Mouse (Mus musculus) gonadal fat pad, adult 2 months (tissue): ENCODE results near the gene Pkd1l3. TPM values are rescaled to one million over a fixed set of nuclear protein-coding genes. Genes with fewer than 3 reads are reported as not detected.

Experiments used
- DNase-seq: peaks from one replicate; pipeline ENCODE4 v3.0.0-alpha.2; 2012; ENCODE audit warnings: low read depth
- polyA plus RNA-seq: library from polyadenylated mRNA; depleted of rRNA; stranded (reverse); fragments of >200 nt; gene quantifications from 2 replicates; pipeline ENCODE4 v1.2.3, GENCODE M21; 2012

The Pkd1l3 gene
- polyA plus RNA-seq, 1 experiment: 0.26 TPM

DNA sequence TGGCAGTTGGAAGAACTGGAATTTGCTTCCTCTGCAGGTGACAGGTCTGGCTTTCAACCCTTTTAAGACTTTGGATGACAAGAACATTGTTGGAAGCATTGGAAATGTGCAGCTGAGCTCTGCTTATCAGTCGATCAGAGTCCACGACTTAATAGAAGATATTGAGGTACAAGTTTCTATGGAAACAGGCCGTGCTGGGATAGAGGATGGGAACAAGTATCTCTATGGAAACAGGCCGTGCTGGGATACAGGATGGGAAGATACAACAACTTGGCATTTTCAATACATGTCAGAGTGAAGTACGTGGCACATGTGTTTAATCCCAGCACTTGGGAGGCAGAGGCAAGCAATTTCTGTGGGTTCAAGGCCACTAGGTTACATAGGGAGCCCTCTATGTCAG lies 18.2 kb downstream of the Pkd1l3 start:
- no peak for DNase-seq

DNA sequence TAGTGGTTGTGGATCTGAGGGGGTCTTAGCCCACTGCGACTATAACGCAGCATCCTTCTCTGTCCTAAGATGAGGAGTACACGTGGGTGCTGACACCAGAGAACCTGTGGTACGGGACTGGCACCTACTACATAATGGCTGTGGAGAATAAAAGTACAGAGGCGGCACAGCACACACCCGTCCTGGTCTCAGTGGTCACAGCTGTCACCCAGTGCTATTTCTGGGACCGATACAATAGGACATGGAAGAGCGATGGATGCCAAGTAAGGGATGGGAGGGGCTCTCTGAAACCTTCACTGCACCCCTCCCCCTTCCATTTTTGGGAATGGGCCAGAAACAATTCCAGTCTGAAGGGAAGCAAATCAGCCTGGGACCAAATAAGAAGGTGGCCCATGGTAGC lies 20.8 kb downstream of the Pkd1l3 start:
- no peak for DNase-seq

DNA sequence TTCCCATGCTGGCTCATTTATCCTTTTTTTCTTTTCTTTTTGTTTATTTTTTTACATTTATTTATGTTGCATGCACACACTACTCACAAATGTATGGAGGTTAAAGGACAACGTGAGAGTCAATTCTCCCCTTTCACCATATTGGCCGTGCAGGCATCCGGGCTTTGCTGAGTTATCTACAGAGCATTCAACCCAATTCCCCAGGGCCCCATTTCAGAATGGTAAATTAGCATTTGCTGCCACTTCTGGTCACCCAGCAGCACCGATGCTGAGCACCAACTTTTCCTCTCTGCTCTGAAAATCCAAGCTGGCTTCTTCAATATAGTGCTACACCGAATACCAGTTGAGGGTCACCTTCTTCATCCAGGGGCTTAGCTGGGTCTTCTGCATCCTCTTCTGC lies 24.5 kb downstream of the Pkd1l3 start:
- DNase-seq: no peak

DNA sequence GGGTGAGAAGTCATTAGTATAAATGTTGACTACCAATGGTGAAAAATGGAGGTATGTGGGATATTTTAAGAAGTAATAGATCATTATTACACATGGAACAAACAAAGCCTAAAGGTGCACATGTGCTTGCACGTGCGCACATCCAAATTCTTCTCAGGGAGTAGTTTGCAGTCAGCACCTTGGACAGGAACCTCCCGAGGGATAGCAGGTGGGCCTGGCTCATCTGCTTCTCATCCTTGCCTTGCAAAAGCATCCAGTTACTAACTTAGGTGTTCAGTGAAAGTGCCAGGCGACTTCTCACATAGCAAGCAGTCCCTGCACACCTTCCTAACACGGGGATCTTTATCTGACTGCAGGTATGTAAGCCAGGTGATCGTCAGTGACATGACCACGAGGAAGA lies 26.1 kb downstream of the Pkd1l3 start:
- DNase-seq: no peak

DNA sequence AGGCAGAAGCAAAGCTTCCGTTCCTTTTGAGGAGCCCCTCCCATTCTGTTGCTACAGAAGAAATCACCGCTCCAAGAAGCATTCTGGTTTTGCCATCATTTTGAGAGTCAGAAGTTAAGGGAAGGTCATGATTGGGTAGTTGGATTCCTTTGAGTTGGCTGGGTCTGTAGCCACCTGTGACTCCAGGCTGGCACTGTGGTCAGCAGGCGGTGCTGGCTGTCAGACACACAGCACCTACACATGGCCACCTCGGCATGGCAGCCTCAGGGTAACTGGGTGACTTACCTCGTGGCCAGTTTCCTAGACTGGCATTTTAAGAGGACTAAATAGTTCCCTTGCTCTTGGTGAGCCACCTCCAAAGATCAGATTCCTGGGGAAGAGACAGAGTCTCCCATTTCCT lies 26.9 kb downstream of the Pkd1l3 start:
- no peak for DNase-seq

DNA sequence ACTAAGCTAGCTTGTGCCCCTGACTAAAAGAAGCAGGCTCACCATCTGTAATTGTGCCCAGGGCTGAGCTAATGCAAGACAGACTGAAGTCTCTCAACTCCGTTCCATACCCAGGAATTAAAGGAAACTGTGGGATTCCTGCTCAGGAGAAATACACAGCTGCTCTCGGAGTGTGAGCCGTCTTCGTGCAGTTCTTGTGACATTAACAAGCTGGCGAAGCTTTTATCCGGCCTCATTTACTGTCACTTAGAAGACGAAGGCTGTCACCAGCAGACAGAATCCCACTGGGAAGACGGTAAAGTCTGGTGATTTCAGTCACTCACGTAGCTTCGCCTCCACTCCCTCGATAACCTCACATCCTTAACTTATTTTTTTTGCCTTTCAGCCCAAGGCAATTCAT lies 33.0 kb downstream of the Pkd1l3 start:
- no peak for DNase-seq

DNA sequence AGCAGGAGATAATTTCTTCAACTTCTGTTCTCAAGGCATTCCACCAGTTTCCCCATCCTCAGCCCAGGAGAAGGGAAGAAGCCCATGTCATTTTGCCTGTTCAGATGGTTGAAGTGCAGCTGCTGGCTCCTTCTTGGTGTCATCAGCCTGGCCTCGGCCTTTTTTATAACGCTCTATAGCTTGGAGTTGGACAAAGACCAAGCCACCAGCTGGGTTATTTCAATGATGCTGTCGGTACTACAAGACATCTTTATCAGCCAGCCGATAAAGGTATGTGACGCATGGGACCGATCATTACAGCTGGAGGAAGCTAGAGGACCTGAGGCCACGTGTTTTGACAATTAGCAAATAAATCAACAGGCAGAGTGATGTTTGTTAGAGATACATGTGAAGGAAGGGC lies 34.2 kb downstream of the Pkd1l3 start:
- DNase-seq: no peak

DNA sequence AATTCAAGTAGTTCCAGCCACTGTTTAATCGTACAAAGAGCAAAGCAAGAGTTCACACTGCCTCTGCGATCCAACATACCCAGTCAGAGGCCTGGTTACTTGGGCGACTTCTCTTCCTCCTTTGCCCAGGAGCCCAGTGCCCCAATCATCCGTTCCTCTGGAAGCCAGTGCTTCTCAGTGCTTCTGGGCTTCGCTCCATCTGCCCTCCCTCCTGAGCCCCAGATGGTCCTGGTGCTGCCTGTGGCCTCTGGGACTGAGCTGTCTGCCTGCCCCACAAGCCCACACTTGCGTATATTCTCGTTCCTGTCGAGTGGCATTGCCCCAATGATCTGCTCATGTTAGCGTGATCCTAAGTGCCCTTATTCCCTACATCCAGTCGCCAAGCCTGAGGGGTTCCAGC lies 36.5 kb downstream of the Pkd1l3 start:
- no peak for DNase-seq

DNA sequence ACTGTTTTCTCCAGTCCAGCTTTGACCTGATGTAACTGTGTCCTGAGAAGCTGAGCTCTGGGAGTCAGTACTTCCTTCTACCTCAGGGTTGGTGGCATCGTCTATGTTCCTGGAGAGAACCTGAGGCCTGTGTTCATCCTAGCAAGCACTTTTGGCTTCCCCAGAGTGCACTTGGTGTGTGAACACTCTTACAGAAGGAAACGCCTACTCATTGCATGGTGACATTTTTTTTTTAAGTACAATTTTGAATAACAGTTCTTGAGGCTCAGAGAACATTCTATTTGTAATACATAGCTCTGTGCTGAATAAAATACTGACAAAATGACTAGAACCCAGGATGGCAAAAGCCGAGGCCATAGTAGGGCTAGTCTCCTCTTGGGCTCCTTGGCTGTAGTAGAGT lies 42.5 kb downstream of the Pkd1l3 start:
- DNase-seq: no peak

DNA sequence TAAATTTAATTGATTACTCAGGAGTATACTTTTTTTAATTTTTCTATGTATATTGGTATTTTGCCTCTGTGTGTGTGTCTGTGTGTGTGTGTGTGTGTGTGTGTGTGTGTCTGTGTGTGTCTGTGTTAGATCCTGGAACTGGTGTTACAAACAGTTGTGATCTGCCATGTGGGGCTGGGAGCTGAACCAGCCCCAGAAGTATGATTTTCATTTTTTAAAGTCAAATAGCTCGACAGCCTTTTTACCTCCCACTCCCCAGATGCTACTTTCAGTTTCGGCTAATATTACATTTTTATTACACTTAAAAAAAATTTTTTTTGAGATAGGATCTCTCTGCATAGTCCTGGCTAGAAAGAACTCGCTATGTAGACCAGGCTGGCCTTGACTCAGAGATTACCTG lies 48.0 kb downstream of the Pkd1l3 start:
- no peak for DNase-seq

DNA sequence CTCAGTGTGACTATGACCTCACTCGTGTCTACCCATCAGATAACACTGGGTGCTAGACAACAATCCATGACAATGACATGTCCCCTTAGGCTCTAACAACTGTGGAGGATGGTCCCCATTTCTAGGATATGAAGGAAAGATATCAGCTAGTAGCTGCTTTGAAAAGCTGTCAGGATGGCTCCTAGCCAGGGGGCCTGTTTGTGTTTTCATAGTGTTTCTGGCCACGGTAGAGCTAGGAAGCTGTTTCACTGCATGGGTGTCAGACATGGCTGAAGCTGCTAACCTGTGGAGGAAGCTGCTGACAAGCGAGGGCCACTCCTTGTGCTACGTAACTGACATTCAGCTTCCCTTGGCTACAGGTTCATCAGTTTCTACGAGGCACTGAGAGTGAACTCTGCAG lies 52.3 kb downstream of the Pkd1l3 start:
- no peak for DNase-seq

DNA sequence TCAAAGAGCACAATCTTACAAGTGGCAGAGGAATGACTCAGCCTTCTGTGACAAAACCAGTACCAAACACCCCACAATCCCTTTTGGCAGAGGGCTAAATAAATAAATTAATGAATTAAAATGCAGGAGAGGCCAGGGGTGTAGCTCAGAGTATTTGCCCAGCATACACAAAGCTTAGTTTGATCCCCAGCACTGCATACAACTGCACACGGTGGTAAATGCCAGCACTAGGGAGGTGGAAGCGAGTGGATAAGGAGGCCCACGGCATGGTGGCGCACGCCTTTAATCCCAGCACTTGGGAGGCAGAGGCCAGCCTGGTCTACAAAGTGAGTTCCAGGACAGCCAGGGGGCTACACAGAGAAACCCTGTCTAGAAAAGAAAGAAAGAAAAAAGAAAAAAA lies 58.3 kb downstream of the Pkd1l3 start:
- DNase-seq: no peak

DNA sequence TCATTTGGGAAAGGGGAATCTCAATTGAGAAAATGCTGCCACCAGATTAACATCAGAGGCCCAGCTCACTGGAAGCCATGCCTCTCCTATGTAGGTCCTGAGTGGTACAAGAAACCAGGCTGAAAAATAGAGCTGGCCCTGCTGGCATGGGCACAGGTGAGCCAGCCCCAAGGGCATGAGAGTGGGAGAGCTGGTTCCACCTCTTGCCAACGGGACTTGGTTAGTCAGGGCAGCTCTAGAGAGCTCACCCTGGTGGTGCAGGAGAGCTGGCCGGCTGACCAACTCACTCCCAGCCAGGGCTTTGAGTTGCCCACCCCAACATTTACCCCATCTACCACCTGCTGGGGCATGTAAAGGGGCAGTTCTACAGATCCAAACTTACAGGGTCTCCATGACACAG lies 59.3 kb downstream of the Pkd1l3 start:
- no peak for DNase-seq

DNA sequence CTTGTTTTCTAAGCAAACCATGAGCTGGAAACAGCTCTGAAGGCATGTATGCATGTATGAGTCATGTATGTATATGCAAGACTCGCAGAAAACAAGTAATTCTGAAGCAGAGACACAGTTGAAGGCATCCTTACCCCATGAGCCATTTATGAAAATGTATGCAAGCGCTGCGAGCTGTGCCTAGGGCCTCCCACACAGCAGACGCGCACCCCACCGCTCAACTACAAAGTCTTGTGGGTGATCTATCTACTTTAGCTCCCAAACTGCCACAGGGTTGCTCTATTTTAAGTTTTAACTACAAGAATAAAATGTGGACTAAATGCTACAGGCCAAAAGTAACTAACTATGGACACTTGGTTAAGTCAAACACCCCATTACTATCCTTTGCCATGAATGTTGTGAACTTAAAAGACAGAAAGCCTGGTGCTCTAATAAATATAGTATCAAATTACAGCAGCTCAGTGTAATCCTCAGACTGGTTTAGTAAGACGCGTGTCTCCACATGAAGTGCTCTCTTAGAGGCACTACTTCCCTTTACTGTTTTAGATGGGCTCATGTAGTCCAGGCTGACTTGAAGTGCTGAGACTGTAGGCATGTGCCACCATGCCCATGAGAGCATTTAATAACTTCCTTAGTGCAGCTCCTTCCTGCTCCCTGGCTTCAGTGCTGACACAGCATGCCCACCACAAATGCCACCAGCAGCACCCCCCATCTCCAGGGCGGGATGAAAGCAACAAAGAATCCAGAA lies 61.8 kb downstream of the Pkd1l3 start:
- DNase-seq: no peak

DNA sequence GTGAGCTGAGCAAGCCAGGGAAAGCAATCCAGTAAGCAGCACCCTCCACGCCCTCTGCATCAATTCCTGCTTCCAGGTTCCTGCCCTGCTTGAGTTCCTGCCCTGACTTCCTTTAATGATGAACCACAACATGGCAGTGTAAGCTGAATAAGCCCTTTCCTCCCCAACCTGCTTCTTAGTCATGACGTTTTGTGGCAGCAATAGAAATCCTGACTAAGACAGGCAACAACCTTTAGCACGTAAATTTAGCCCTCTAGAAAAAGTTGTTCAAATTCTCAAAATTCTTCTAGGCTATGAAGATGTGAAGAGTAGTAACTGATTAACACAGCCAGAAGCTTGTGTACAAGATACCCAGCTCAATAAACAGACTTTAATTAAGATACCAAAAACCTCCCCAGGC lies 67.2 kb downstream of the Pkd1l3 start:
- DNase-seq: no peak

DNA sequence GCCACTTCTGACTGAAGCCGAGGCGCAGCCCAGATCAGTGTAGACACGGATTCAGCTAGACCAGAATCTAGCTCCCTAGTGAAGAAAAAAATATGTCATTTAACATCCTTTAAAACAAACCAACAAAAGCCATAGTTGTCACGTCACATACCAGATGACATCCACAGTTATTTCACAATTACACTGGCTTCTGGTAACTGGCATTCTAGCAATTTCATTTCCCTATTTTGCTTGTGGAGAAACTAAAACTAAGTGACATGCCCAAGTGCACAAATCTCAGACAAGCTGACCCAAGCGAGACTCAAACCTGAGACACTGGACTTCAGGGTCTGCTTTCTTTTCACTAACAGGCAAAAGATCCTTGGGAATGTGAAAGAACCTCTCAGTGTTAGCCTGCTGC lies 67.8 kb downstream of the Pkd1l3 start:
- no peak for DNase-seq

DNA sequence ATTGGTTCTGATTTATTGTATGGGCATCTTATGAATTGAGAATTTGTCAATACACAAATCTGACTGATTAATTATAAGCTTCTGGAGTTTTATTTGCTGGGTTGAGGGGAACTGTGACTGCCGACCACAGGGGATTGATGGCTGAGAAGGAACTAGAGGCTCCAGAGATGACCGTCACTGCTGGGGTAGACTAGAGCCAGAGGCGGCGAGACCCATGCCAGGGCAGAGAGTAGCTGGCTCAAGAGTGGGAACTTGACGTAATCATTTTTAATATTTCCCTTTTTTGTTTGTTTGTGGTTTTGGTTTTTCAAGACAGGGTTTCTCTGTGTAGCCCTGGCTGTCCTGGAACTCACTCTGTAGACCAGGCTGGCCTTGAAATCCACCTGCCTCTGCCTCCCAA lies 72.9 kb downstream of the Pkd1l3 start:
- no peak for DNase-seq

DNA sequence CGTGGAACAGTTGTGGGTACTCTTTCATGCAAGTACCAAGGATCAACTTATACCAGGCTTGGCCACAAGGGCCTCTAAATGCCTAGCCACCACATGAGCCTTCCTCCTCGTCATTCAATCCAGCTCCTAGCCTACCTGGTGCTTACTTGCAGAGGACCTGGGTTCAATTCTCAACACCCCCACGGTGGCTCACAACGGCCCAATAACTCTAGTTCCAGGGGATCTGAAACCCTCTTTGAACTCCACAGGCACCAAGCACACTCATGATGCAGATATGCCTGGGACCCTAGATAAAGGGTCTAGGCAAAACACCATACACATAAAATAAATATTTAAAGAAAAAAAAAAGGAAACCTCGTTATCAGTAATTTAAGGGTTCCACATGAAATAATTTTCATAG lies 77.5 kb downstream of the Pkd1l3 start:
- no peak for DNase-seq

DNA sequence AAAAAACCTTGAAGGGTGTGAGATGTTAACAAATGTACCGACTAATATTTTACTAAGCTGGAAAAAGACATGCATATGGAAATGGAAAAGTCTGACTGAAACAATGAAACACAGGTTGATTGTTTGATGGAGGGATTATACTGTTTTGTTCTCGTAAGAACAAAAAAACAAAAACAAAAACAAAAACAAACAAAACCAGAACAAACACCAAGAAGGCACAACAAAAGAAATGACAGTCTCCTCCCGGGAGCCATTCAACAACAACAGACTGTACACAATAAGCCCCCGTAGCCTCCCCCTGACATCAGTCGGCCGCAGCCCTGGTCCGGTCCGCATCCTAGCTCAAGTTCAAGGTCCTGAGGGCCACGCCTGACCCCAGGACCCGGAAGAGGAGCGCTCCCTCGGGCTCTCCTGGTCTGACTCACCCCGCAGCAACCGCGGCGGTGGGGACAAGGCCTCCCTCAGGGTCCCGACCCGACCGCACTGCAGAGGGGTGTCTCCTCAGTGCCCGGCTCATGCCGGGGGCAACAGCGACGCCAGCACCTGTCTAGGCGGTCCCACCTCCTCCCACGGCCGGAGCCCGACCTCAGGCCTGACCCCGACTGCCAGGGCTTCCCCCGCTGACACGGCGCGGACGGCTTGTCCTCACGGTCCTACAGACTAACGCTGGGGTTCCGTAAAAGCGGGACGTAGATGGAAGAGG lies 78.3 kb downstream of the Pkd1l3 start:
- DNase-seq: no peak

DNA sequence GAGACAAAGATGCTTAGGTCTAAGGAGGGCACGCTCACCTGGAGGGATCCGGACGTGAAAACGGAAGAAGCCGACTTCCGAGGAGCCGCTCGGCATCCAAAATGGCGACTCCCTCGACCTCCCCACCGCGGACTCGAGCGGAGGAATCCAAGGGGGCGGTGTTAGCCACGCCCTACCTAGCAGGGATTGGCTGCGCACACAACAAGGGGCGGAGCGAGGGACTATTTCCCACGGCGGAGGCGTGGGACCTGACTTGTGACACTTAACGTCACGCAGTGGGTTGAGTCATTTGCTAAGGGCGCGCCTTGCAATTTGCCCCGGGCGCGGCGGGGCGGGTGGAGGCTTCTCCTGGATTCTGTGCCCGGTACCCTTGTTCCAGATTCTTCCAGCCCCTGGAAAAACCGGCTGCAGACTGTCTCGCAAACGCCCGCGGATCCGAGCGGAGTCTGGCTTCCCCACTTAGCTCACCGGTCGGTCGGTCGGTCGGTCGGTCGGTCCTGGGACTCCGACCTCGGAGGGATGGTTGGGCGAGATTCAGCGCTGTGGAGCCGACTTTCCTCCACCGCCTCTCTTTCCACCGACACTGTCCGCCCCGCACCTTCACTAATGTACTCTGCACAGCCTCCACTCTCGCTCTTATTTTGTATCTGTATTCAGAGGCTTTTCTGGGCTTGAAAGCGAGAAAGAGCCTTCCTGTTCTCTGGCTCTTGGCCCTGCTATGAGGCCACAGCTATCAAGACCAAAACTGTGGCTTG lies 79.0 kb downstream of the Pkd1l3 start, which contains the start of gene Ist1:
Gene Ist1 (minus strand): TSS at position 115 of the 755 bp plus-strand sequence.
- peak; percentile 85 for DNase-seq

DNA sequence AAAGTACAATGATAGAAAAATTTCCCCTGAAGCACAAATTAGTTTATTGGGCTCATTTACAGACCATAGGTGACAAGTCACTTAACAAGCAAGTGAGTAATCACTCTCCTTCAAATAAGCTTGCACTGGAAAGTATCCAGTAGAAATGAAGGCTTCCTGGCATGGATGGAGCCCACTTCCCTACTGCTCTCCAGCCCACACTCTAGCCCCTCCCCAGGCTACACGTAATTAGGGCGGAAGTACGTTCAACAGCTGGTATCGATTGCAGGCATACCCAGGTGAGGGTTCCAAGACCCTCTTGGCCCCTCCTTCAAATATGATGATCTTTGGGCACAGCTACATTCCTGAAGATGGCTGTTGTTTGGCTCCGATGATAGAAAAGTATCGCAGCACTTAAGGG lies 79.8 kb downstream of the Pkd1l3 start:
- no peak for DNase-seq

DNA sequence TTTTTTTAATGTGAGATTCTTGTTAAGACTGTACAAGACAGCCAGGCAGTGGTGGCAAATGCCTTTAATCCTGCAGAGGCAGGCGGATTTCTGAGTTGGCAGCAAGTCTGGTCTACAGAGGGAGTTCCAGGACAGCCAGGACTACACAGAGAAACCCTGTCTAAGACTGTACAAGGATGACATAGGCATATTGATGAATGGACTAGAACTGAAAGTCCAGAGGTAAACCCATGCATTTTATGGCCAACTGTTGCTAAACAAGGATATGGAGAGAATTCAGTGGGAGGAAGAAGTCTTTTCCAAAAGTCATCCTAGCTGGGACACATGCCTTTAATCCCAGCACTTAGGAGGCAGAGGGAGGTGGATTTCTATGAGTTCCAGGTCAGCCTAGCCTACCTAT lies 83.4 kb downstream of the Pkd1l3 start:
- DNase-seq: peak; percentile 89

DNA sequence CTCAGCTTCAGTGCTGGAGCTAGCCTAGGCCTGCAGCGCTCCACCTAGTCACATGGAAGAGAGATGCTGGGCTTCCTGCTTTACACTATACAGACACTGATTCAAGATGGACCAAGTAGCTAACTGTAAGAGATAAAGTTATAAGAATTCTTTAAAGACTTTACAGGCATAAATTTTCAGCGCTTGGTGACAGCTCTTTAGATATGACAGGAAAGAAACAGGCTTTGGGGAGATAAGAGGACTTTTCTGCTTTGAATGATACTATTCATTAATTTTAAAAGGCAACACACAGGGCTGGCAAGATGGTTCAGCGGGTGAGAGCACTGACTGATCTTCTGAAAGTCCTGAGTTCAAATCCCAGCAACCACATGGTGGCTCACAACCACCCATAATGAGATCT lies 84.2 kb downstream of the Pkd1l3 start:
- DNase-seq: no peak
